Comparison of ENCODE assay signal across 10 mouse cellular contexts in the genomic region with DNA sequence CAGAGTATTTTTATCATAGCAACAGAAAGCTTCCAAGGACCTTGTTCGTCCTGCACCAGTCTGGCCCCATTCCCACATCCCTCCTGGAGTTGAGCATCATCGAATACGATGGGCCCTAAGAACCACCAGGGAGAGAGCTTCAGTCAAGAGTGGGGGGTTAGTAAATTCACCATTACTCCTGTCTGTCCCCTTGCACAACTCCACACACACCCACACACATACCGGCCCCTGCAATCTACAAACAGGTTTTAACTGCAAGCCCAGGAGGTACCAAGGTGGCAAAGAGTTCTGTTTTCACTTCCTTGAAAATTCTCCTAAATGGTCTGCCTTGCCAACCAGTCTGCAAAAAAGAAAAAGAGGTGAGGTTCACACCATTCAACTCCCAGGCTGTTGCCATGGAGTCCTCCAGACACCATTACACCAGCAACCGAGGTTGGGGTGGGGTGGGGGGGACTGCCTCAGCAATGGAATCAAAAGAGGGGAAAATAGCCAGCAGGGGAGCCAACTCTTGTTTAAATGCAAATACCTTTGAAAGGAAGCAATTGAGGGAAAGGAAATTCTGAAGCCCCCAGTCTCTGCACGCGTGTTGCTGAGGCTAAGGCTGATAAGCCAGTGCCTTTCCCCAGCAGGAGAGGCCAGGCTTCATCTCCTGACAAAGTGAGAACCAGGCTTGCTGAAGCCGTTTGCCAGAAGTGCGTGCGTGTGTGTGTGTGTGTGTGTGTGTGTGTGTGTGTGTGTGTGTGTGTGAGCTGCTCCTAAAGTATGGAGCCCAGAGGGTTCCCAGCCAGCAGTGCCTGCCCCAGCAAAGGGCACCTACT.
A peak's percentile ranks its signal among the peaks of the same experiment; 100 is the strongest.
DNase-seq lines count a peak whose midpoint lies in the region; ATAC-seq and TF ChIP-seq lines count a peak whose summit lies in the region.
"Had no signal": no experiment of that assay in that cellular context is flagged by ENCODE, and none has a peak within 500 bp of the region (broad histone marks: within the 10 kb centered on the region; RNA-seq: fewer than 3 reads in every experiment).

No protein-coding gene starts in this region.

- WGBS in hindbrain, embryonic 13.5 days, result 9% methylated on average over 10 of the region's 10 CpGs
- 30% methylated on average over 10 of the region's 10 CpGs for WGBS in cerebellum, adult 2 months

- H3K27me3 ChIP-seq in hindbrain, embryonic 13.5 days, result no peaks in the 10 kb centered on the region
- H3K27me3 ChIP-seq in cerebellum, adult 2 months (ENCODE audit: control insufficient read depth, insufficient read depth, low read length), result peaks cover 1% of the 10 kb centered on the region; the same call in 1 of the 2 replicates
- H3K27me3 ChIP-seq: embryonic facial prominence, embryonic 15.5 days had no signal

- TF ChIP-seq POLR2A in cerebellum, adult 2 months (IDR thresholded peaks at IDR 0.05; ENCODE audit: borderline replicate concordance, insufficient read depth, low read length), result no peak

- no peak overlapping the region for H3K4me2 ChIP-seq in hindbrain, embryonic 13.5 days
- H3K4me2 ChIP-seq: embryonic facial prominence, embryonic 15.5 days had no signal

- H3K9me3 ChIP-seq in hindbrain, embryonic 13.5 days, result no peaks in the 10 kb centered on the region
- H3K9me3 ChIP-seq: embryonic facial prominence, embryonic 15.5 days had no signal

- no peak overlapping the region for H3K4me3 ChIP-seq in hindbrain, embryonic 13.5 days
- H3K4me3 ChIP-seq in cerebellum, adult 2 months (replicated peaks; ENCODE audit: insufficient read depth, low read depth, low read length), result no peak overlapping the region
- H3K4me3 ChIP-seq: embryonic facial prominence, embryonic 15.5 days had no signal

- peak; percentile 10 to 22 for DNase-seq in cerebellum, postnatal 14 days
- no peak for DNase-seq in cerebellum, adult 8-10 months
- DNase-seq in embryo, embryonic 10.5 days (ENCODE audit: low spot score), result peak; percentile 75
- peak; percentile 31 for DNase-seq in neural tube, embryonic 10.5 days (ENCODE audit: extremely low spot score, low spot score)
- DNase-seq in ovary, adult 18-20 months (ENCODE audit: low spot score), result no peak
- DNase-seq in left cerebral cortex, adult 9 months (ENCODE audit: low spot score in 2 of 2), result no peak
- no peak for DNase-seq in cerebellum, adult 2 months
- DNase-seq: adrenal gland, postnatal 10 days had no signal

- H3K4me1 ChIP-seq in hindbrain, embryonic 13.5 days (replicated peaks), result peaks cover 35% of the 10 kb centered on the region
- H3K4me1 ChIP-seq in cerebellum, adult 2 months (ENCODE audit: control insufficient read depth, insufficient read depth, low read length), result no peaks in the 10 kb centered on the region; the same call in 1 of the 2 replicates

- H3K9ac ChIP-seq in hindbrain, embryonic 13.5 days, result no peak overlapping the region
- H3K9ac ChIP-seq: embryonic facial prominence, embryonic 15.5 days had no signal

- H3K36me3 ChIP-seq in hindbrain, embryonic 13.5 days, result no peaks in the 10 kb centered on the region
- H3K36me3 ChIP-seq: embryonic facial prominence, embryonic 15.5 days had no signal

- peak; percentile 89 for ATAC-seq in hindbrain, embryonic 13.5 days (ENCODE audit: low FRiP score)

- H3K27ac ChIP-seq in hindbrain, embryonic 13.5 days, result peak overlapping the region; percentile 61
- H3K27ac ChIP-seq in cerebellum, adult 2 months (ENCODE audit: insufficient read depth, low read length), result no peak overlapping the region
- H3K27ac ChIP-seq: embryonic facial prominence, embryonic 15.5 days had no signal

- no peak for TF ChIP-seq CTCF in cerebellum, adult 2 months (IDR thresholded peaks at IDR 0.05; ENCODE audit: borderline replicate concordance, insufficient read depth, low read depth, low read length)

Comparison
In these comparisons a context has a peak if more than half of its experiments do, and no peak if none do; other contexts are left out.
1. DNase-seq: peak in cerebellum, postnatal 14 days (2 of 2), embryo, embryonic 10.5 days (single experiment) and neural tube, embryonic 10.5 days (single experiment); none in cerebellum, adult 8-10 months (single experiment), ovary, adult 18-20 months (single experiment), left cerebral cortex, adult 9 months (0 of 2) and cerebellum, adult 2 months (0 of 2).